Mouse (Mus musculus) CH12F3 (cell line): ENCODE data around the gene Zfp74.
"Not testable (repeated sequence)": the region's sequence is repeated elsewhere in the genome, so short reads cannot be mapped to it uniquely, and the experiment has no call there.

Experiments
- in situ Hi-C: fragments of 300-500 bp; cut with MboI; formaldehyde crosslinking; loops from 2 replicates; pipeline ENCODE4 v1.14.3; 2020; ENCODE audit warnings: low sequenced_read_pairs

Zfp74 gene

DNA sequence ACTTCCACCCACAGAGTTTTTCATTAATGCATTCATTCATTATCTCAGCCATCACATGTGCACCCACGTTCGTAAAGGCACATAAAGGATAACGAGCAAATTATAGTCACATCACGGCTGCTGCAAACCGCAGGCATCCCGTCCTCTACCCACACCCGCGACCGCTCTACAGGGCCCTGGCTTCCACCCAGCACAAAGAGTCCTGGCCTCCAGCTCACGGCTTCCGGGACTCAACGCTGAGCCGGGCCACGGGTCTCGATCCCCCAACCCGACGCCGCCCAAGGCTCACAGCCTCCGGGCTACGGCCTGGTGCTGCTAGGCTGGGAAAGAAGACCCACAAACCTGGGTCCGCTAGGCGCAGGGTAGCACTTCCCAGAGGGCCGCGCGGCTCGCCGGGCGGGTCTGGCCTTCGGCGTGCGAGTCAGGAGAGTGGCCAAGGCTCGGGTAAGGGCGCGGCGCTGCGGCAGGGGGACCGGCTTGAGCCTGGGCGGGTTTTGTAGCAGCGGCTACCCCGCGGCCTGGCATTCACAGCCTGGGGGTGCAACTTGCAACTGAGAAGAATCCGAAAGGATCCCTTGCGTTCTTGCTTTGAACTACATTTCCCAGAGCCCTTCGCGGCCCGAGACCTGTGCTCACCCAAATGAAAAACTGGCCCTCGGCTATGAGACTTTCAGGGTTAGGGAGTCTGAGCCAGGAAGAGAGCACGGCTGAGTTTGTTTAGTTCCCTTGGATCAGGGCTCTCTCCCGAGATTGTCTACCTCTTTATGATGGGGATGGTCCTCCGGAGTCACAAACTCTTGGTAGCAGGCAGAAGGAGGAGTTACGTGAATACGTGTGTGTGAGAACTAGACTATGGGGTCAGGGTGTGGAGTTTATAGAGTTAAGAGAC is at the start of gene Zfp74:
Gene Zfp74 (minus strand): TSS at position 577 of the 889 bp plus-strand sequence.
- in situ Hi-C loops = no loop called here

GRCm38 (mm10) chr7:30000601-30001000 is 46.7 kb upstream of the Zfp74 start:
- in situ Hi-C loops = no loop called here

DNA sequence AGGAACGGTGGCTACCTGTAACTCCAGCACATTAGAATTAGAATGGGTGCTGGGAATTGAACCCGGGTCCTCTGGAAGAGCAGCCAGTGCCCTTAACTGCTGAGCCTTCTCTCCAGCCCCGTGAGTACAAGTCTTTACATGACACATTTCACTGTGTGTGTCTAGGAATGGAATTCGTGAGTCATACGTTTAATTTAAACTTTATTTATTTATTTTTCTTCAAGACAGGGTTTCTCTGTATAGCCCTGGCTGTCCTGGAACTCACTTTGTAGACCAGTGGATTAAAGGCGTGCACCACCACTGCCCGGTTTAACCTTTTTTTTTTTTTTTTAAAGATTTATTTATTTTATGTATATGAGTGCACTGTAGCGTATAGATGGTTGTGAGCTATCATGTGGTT is 41.2 kb upstream of the Zfp74 start:
- in situ Hi-C loops = no loop called here

DNA sequence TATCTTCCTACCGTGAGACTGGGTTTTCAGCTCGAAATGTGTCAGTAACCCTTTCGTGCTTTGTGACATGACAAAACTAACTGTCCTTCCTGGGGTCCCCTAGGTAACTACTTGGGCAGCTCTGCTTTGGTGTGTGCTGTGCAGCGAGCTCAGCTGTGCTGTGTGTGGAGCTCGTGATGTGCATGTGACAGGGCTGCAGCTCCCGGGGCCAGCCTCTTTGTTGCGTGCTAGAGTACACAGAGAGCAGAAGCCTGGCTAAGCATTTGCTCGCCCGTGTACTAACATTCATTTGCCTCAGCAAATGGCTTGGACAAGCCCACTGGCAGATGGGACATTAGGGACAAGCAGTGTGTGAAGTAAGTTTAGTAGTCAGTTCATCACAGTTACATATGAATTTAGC is 39.5 kb upstream of the Zfp74 start:
- in situ Hi-C loops = no loop called here

- in situ Hi-C loops = no loop called here
These were observed 38.8 kb upstream of the Zfp74 start for GRCm38 (mm10) chr7:29992698-29993097.

DNA sequence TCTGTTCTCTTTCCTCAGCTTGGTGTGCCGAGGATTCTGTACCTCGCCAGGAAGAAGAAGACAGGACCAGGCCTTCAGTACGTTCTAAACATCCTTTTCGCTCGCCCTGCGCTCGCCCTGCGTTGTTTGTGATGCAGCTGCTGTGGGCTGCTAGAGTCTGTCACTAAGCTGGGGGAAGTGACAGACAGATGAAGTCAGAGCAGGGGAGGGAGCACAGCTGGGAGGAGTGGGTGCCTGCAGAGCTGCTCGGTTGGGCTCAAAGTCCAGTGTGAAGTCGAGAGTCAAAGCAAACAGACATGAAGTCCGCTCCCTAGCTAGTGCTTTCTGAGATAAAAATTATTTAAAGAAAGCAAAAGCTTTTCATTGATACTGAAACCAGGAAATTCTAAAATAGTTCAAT is 35.1 kb upstream of the Zfp74 start:
- in situ Hi-C loops = no loop called here

GRCm38 (mm10) chr7:29987551-29987950 is 33.7 kb upstream of the Zfp74 start:
- in situ Hi-C loops = no loop called here

- in situ Hi-C loops = no loop called here
These were observed 32.2 kb upstream of the Zfp74 start for GRCm38 (mm10) chr7:29986101-29986500.

DNA sequence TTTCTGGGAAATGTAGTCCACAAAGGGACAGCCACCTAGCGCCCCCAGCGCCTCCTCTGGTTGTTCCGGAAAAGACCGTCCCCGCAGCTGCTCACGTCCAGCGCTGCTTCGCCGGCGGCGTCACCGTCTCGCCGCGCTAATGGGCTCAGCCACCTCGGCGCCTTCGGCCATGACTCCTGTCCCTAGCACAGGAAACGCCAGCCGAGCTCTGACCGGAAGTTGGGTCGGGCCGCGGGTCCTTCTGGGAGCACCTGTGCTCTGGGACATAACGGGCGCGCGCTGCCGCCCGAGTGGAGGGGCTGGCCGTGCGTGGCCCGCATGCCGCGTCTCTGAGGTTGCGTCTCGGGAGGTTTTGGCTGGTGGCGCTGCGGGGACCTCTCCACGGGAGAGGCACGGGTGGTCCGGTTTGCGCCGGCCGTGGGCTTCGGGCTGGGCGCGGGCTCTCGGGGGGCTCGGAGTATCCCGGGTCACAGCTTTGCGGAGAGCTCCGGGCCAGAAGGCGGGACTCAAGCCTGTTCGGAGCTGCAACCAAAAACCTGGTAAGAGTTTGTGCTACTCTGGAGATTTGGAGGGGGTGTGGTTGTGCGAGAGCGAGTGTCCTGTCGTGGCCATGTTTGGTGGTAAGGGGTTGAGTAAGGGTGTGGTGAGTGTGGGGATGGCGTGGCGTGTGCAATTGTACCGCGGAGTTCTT is 29.9 kb upstream of the Zfp74 start, which contains the start of gene Zfp568:
Gene Zfp568 (plus strand): TSS at position 266 of the 691 bp plus-strand sequence.
- in situ Hi-C loops = no loop called here

DNA sequence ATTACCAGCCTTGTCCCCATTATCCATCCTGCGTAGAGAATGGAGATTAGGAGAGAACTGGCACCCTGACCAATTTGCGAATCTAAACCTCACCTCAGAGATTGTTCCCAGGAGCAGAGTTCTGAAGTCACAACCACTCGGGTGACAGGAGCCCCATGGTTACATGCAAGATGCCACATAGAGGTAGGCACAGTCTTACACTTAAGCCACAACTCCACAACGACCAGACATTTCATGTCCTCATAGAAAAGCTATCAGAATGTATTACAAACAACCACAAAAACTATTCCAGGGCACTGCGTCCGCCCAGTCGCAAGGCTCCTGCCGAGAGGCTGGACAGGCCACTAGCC is 29.4 kb upstream of the Zfp74 start:
- in situ Hi-C loops = no loop called here

DNA sequence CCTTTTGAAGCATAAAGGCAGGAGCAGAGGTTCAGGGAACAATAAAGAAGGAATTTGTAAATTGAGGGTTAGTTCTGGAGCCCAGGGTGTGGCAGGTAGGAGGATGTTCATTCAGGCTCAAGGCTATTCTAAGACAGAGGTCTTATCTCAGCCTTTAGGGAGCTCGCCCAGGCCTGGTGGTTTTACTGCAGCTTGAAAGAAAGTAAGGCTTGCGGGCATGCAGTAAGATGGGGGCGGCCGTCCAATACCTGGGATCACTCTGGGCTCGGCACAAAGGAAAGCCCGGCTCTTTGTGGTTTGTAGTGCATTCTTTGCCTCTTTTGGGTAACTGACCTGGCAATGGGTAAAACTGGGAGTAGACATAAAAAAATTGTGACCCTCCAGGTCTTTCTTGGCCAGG is 29.0 kb upstream of the Zfp74 start:
- in situ Hi-C loops = no loop called here

DNA sequence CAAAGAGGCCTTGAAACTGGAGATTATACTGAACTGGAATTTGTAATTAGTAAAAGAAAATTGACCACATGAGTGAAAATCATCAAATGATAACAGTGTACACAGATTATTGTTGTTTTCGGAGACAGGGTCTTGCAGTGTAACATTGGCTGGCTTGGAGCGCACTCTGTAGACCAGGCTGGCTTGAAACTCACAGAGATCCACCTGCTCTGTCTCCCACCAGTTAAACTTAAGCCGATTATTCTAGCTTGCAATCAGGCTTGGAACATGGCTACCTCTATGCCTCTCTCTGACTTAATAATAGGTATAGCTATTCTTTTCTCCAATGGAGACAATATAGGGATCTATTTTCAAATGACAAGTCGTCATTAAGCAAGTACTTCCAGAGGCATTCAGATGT is 28.5 kb upstream of the Zfp74 start:
- in situ Hi-C loops = no loop called here

DNA sequence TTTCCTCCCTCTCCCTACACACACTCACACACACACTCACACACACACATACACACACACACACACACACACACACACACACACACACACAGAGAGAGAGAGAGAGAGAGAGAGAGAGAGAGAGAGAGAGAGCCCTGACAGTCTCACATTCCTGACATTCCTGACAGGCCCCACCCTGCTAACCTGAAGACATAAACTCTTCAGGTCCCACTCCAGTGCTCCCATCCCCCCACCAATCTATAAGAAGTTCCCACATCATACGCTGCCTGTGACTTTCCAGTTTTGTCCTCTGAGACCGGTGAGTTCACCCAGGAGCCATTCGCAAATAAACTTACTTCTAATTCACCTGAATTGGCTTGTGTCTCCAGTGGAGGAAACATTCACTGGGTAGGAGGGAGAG is 28.0 kb upstream of the Zfp74 start:
- in situ Hi-C loops = no loop called here

- in situ Hi-C loops = no loop called here
These were observed 27.6 kb upstream of the Zfp74 start for GRCm38 (mm10) chr7:29981455-29981854.

- in situ Hi-C loops = no loop called here
These were observed 26.9 kb upstream of the Zfp74 start for GRCm38 (mm10) chr7:29980761-29981160.

DNA sequence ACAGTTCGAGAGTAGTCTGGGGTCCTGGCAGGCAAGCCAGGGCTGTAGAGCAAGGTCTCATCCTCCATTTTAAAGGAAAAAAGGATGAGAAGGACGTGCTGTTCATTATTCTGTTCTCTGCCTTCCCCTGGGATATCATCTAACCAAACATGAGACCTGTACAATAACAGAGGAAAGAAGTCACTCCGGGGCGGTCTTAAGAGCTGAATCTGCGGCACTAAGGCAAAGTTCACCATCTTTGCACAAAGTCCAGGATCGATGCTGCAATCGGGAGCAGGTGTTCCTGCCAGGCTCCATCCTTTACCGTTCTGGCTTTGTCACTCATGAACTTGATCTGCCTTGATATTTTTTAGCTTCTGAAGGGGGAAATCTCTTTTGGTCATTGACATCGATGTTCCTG is 16.8 kb upstream of the Zfp74 start:
- in situ Hi-C loops = no loop called here

DNA sequence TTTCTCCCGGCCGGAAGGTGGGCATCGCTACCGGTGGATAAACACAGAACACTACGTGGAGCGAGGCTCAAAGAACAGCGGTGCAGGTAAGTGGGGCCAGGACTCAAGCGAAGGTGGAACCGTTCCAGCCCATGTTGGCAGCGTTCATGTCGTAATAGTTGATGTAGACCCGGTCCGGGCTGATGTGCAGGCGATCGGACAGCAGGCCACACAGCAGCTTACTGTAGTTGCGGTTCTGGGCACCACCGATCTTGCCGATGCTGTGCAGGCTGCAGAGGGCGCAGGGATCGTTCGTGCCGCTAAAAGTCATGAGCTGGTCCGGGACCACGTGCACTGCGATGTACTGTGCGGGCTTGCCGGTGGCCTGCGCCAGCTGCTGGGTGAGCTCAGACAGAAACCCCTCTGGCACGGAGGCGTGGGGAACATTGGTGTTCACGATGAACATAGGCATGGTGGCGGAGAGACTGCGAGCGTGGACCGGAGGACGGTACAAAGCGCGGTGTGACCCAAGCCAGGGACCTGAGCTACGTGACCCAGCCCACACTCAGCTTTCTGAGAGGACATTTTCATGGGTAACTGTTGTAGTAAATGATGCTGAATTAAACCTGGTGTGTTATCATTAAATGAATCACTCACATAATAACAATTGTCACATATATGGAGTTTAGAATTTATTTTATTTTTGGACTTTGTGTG is 11.4 kb upstream of the Zfp74 start:
- in situ Hi-C loops = not testable (repeated sequence)

- in situ Hi-C loops = no loop called here
These were observed 5.1 kb upstream of the Zfp74 start for GRCm38 (mm10) chr7:29959004-29959403.

DNA sequence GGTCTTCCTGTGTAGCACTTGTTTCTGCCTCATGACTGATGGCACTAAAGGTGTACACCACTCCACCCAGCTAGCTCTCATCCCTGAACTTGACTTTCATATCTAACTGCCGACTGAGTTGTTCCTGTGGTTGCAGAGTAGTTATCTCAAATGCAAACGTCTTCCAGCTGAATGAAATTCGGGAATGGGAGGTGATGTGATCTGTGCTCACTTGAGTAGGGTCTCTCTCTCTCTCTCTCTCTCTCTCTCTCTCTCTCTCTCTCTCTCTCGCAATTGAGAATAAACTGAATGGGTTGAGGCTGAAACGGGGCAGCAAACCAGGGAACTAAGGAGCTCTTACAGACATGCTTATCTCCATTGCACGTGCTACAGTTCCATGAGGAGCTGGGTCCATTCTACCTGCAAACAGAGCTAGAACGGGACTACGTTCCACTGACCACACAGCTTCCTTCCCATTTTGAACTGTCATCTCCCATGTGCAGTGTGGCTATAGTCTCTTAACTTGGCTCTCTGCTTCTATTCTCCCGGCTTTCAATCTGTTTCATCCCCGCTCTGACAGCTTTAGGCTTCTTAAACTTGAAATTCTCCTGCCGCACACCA is 4.3 kb upstream of the Zfp74 start:
- in situ Hi-C loops = no loop called here

DNA sequence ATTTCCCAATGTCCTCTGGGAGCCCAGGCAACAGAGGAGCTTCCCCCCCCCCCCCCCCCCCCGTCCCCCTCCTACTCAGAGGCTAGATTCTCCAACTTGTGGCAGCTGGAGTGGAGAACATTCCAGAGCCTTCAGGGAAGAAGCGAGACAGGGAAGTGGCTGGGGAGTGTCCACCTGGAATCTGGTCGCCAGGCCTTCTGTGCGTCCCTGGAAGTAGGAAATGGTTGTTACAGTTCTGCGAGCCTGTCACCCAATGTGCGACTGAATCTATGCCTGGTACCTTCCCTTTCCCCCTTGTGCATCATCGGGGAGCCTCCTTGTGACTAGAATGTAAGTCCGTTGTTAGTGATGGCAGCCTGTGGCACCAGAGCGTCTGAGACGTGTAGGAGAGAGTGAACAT is 2.4 kb upstream of the Zfp74 start:
- in situ Hi-C loops = no loop called here

- in situ Hi-C loops = no loop called here
These were observed 842 bp upstream of the Zfp74 start for GRCm38 (mm10) chr7:29954731-29955130.
